Mouse (Mus musculus): Measurements from ENCODE around the gene Ranbp6. TPM values are rescaled to one million over a fixed set of nuclear protein-coding genes. Genes with fewer than 3 reads are reported as not detected.
A peak's percentile ranks its signal among the peaks of the same experiment; 100 is the strongest.

Ranbp6 gene
- polyA plus RNA-seq (2011; ENCODE audit: insufficient read depth, insufficient read length, low replicate concordance, missing spikeins): 3.5 and 6.6 TPM in 2 replicates

DNA sequence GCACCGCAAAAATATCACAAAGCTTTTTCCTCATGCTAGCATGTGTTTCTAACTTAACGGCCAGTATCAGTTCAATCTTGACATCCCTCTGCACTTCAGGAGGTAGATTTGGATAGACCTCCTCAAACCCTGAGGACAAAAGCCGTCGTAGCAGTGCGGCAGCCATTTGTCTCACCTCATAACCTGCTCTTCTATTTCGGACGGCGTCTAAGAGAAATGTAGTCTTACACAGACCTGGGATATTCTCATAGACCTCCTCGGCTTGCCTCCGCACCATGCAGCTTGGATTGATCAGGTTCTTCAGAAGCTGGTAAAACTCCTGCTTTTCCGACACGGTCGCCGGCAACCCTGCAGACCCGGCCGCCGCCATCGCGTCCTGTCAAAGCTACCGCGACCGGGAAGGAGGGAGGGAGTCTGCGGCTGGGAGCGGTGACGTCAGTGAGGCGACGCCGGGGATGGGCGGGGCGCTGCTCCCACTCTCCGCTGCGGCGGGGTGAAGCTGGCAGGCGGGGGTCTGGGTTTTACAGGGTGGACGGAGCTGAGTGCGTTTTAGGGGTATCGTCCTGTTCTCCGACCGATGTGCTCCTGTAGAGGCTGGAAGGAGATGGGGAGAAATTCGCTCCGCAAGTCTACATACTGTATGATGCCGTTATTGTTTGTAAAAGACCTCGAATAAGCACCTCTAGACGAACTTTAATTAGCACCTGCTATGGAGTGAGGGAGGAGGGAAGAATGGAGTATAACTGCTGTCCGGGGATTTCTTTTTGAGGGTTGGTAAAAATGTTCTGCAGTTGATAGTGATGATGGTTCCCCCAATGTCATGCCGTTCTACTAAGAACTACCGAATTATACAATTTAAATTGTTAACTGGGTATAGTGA lies at the start of gene Ranbp6:
Gene Ranbp6 (minus strand): TSS at position 394 of the 880 bp plus-strand sequence.
- no peak for TF ChIP-seq CTCF (IDR thresholded peaks at IDR 0.05; ENCODE audit: control insufficient read depth, insufficient read depth, low read length)
- peak; percentile 76; the same call in 1 of the 2 replicates for TF ChIP-seq POLR2A (IDR thresholded peaks at IDR 0.05; ENCODE audit: borderline replicate concordance, control insufficient read depth, low read depth, low read length)
- Histone ChIP-seq H3K4me3 (replicated peaks; ENCODE audit: control insufficient read depth, low read depth, low read length) (peak within 1 kb of the TSS; percentile 92), H3K4me1 (ENCODE audit: control insufficient read depth, insufficient read depth, low read length) (no peaks in the 10 kb centered on the region), H3K27ac (ENCODE audit: control insufficient read depth, insufficient read depth, low read depth, low read length, poor library complexity) (no peak within 1 kb of the TSS)
- WGBS: under 1% methylated on average over 47 of the region's 47 CpGs

- TF ChIP-seq POLR2A (IDR thresholded peaks at IDR 0.05; ENCODE audit: borderline replicate concordance, control insufficient read depth, low read depth, low read length) (no peak), CTCF (IDR thresholded peaks at IDR 0.05; ENCODE audit: control insufficient read depth, insufficient read depth, low read length) (no peak)
- 81% methylated on average over 4 of the region's 4 CpGs for WGBS
- no peaks in the 10 kb centered on the region for H3K4me1 ChIP-seq (ENCODE audit: control insufficient read depth, insufficient read depth, low read length)
- no peak overlapping the region for H3K27ac ChIP-seq (ENCODE audit: control insufficient read depth, insufficient read depth, low read depth, low read length, poor library complexity)
- H3K4me3 ChIP-seq (replicated peaks; ENCODE audit: control insufficient read depth, low read depth, low read length): no peak overlapping the region
Measured at GRCm38 (mm10) chr19:29860816-29861215, 48.0 kb upstream of the Ranbp6 start.

DNA sequence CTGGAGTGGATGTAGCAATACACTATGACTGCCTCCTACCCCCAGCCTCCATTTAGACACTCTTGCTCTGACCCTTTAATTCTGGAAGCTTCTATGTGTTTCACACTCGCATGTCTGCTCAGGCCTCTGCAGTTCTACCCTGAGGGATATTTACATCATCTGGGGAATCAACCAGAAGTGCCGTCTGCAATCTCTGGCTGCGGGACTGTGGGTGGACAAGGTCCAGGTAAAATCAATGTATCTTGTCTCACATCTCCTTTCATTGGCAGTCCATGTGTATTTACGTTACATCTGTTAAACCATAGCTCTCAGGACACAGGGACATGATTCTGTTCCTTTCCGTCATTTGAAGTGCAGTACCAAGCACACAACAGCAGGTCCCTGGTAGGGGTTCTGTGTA lies 44.5 kb upstream of the Ranbp6 start:
- TF ChIP-seq POLR2A (IDR thresholded peaks at IDR 0.05; ENCODE audit: borderline replicate concordance, control insufficient read depth, low read depth, low read length) (no peak), CTCF (IDR thresholded peaks at IDR 0.05; ENCODE audit: control insufficient read depth, insufficient read depth, low read length) (no peak)
- Histone ChIP-seq H3K4me1 (ENCODE audit: control insufficient read depth, insufficient read depth, low read length) (no peaks in the 10 kb centered on the region), H3K4me3 (replicated peaks; ENCODE audit: control insufficient read depth, low read depth, low read length) (no peak overlapping the region), H3K27ac (ENCODE audit: control insufficient read depth, insufficient read depth, low read depth, low read length, poor library complexity) (no peak overlapping the region)
- 84% methylated on average over 5 of the region's 5 CpGs for WGBS

DNA sequence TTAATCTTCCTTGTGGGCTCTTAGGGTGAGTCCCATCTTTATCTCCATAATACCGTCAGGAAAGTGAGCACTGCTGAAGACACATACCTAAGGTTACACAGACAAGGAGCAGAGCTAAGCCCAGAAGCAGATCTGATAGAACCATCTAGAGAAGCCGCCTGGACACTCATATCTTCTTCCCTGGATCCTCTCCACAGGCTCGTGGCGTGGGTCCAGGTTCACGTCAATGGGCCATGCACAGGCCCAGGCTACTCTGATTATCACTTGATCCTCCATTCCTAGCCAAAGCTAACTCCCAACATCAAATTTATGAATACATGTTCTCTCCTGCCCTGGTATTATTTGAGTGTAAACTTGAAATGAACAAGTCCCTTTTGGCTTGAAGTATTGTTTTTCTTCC lies 40.9 kb upstream of the Ranbp6 start:
- Histone ChIP-seq H3K4me3 (replicated peaks; ENCODE audit: control insufficient read depth, low read depth, low read length) (no peak overlapping the region), H3K4me1 (ENCODE audit: control insufficient read depth, insufficient read depth, low read length) (no peaks in the 10 kb centered on the region; the same call in none of the 2 replicates), H3K27ac (ENCODE audit: control insufficient read depth, insufficient read depth, low read depth, low read length, poor library complexity) (no peak overlapping the region)
- 76% methylated on average over 5 of the region's 5 CpGs for WGBS
- TF ChIP-seq POLR2A (IDR thresholded peaks at IDR 0.05; ENCODE audit: borderline replicate concordance, control insufficient read depth, low read depth, low read length): no peak
- TF ChIP-seq CTCF (IDR thresholded peaks at IDR 0.05; ENCODE audit: control insufficient read depth, insufficient read depth, low read length): no peak

- no peak overlapping the region for H3K27ac ChIP-seq (ENCODE audit: control insufficient read depth, insufficient read depth, low read depth, low read length, poor library complexity)
- no peak overlapping the region for H3K4me3 ChIP-seq (replicated peaks; ENCODE audit: control insufficient read depth, low read depth, low read length)
- TF ChIP-seq POLR2A (IDR thresholded peaks at IDR 0.05; ENCODE audit: borderline replicate concordance, control insufficient read depth, low read depth, low read length) (no peak), CTCF (IDR thresholded peaks at IDR 0.05; ENCODE audit: control insufficient read depth, insufficient read depth, low read length) (no peak)
- 13% methylated on average over 12 of the region's 12 CpGs for WGBS
- H3K4me1 ChIP-seq (ENCODE audit: control insufficient read depth, insufficient read depth, low read length): no peaks in the 10 kb centered on the region; the same call in none of the 2 replicates
Measured at GRCm38 (mm10) chr19:29851036-29851690, 38.4 kb upstream of the Ranbp6 start.

DNA sequence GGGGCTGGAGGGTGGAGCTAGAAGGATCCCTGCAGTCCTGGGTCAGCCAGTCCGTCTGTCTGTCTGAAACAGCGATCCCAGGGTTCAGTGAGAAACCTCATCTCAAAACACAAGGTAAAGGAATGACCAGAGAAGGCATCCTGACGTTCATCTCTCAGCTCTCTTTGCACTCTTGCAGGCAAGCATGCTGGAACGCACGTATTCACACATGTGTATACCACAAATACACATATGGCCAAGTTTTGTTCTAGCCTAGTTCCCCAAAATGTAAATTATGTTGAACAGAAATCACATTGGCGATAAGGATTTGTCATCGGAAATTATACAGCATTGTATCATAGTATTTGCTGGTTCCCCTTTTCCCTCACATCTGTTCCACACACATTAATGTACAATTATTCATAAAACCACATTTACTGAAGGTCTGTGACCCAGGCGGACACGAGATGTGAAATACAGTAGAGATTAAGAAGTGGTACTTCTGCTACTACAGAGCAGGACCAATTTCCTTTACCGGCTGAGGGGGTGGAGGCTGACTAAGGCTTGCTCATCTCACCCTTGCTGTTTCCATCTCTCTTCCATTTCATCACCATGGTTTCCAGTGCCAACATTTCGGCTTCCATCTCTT lies 37.3 kb upstream of the Ranbp6 start:
- TF ChIP-seq CTCF (IDR thresholded peaks at IDR 0.05; ENCODE audit: control insufficient read depth, insufficient read depth, low read length) (no peak), POLR2A (IDR thresholded peaks at IDR 0.05; ENCODE audit: borderline replicate concordance, control insufficient read depth, low read depth, low read length) (no peak)
- no peak overlapping the region for H3K27ac ChIP-seq (ENCODE audit: control insufficient read depth, insufficient read depth, low read depth, low read length, poor library complexity)
- no peaks in the 10 kb centered on the region; the same call in none of the 2 replicates for H3K4me1 ChIP-seq (ENCODE audit: control insufficient read depth, insufficient read depth, low read length)
- 10% methylated on average over 11 of the region's 11 CpGs for WGBS
- H3K4me3 ChIP-seq (replicated peaks; ENCODE audit: control insufficient read depth, low read depth, low read length): no peak overlapping the region

DNA sequence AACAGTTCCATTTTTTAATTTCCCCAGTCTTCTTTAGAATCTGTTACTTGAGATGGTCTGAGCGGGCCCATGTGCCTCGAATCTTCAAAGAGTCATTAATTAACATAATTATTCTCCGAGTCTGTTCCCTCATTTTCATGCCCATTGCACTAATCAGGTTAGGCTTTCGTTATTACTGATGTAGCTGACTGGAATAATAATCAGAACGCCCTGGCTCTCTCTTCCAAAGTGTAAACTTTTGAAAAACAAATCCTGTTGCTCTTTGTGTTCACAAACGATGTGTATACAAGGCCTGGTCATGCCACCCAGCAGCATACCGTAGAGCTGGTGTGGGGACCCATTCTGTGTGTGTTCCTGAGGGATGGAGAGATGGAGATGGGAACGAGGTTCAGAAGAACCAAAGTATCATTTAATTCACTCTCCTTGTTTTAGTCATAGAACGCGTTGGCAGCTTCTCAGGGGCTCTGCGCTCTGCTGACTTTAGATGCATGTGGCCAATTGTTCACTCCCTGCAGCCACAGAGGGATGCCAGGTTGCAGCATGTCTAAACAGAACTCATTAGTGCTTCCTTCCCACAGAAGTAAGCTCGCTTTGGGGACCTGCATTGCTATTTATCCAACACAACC lies 31.4 kb upstream of the Ranbp6 start:
- Histone ChIP-seq H3K4me1 (ENCODE audit: control insufficient read depth, insufficient read depth, low read length) (no peaks in the 10 kb centered on the region), H3K27ac (ENCODE audit: control insufficient read depth, insufficient read depth, low read depth, low read length, poor library complexity) (no peak overlapping the region), H3K4me3 (replicated peaks; ENCODE audit: control insufficient read depth, low read depth, low read length) (no peak overlapping the region)
- TF ChIP-seq CTCF (IDR thresholded peaks at IDR 0.05; ENCODE audit: control insufficient read depth, insufficient read depth, low read length) (no peak), POLR2A (IDR thresholded peaks at IDR 0.05; ENCODE audit: borderline replicate concordance, control insufficient read depth, low read depth, low read length) (no peak)
- WGBS: 77% methylated on average over 12 of the region's 12 CpGs

Measured in bone marrow, adult 2 months (tissue).